Mouse (Mus musculus) bone marrow, adult 2 months (tissue): ENCODE results near the gene Syt3.

Experiments
- CTCF ChIP-seq: fragments of 200-500 bp; IDR thresholded peaks from 2 replicates; pipeline ENCODE4 v1.5.1; 2011; ENCODE audit warnings: low read length, control low read depth; ENCODE audit not compliant: control insufficient read depth, insufficient read depth
- POLR2A ChIP-seq: fragments of 200-500 bp; IDR thresholded peaks from 2 replicates; pipeline ENCODE4 v1.6.1; 2011; ENCODE audit warnings: low read depth, mild to moderate bottlenecking, control low read depth, low read length, borderline replicate concordance; ENCODE audit not compliant: control insufficient read depth

DNA sequence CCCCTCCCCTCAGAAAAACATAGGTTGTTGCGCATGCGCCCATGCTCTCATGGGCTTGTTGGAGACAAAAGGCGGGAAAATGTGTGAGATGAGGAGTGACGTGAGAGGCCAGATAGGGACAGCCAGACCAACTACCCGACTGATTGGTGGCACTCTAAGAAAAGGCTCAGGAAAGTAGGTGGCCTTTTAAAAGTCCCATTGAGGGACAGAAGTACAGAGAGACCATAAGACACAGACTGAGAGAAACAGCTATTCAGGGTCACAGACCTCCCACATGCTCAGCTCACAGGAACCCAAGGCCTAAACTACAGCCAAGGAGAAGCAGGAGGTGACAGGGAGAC is 22.1 kb downstream of the Syt3 start:
- TF ChIP-seq CTCF (no peak), POLR2A (no peak)
